Mouse (Mus musculus) cerebellum, postnatal 10 days (tissue): ENCODE measurements at regions not wholly inside any gene's neighbourhood (a gene's known extent, or its start where the extent isn't known, plus 50 kb on each side); places are given as distances from the start of the nearest gene placed in this dataset.

ENCODE experiments used
- DNase-seq, 2 experiments: peaks; one replicate each; pipeline ENCODE4 v3.0.0; 2021; ENCODE audit warnings: mixed read lengths in 2 of 2

GRCm38 (mm10) chr7:40672348-40672747 is 225.8 kb upstream of the Vstm2b start:
- DNase-seq, result no peak

- no peak for DNase-seq
Measured at GRCm38 (mm10) chr7:40674397-40674796, 223.7 kb upstream of the Vstm2b start.

- DNase-seq, result no peak
Measured at GRCm38 (mm10) chr7:40677601-40678000, 220.5 kb upstream of the Vstm2b start.

- peak in 1 of 2 experiments; percentile 6 for DNase-seq
Measured at GRCm38 (mm10) chr7:40680567-40680966, 217.6 kb upstream of the Vstm2b start.

- DNase-seq, result no peak
Measured at GRCm38 (mm10) chr7:40680993-40681392, 217.1 kb upstream of the Vstm2b start.

- DNase-seq, result no peak
Measured at GRCm38 (mm10) chr7:40683176-40683575, 215.0 kb upstream of the Vstm2b start.

- no peak for DNase-seq
Measured at GRCm38 (mm10) chr7:40683641-40684040, 214.5 kb upstream of the Vstm2b start.

- DNase-seq, result no peak
Measured at GRCm38 (mm10) chr7:40687005-40687404, 211.1 kb upstream of the Vstm2b start.

GRCm38 (mm10) chr7:40688546-40688945 is 209.6 kb upstream of the Vstm2b start:
- no peak for DNase-seq

GRCm38 (mm10) chr7:40693755-40694154 is 204.4 kb upstream of the Vstm2b start:
- no peak for DNase-seq

GRCm38 (mm10) chr7:40697551-40697950 is 200.6 kb upstream of the Vstm2b start:
- DNase-seq, result no peak

GRCm38 (mm10) chr7:40698309-40698708 is 199.8 kb upstream of the Vstm2b start:
- DNase-seq, result no peak

GRCm38 (mm10) chr7:40699633-40700032 is 198.5 kb upstream of the Vstm2b start:
- no peak for DNase-seq

- DNase-seq, result peak; percentile 11 to 16
Measured at GRCm38 (mm10) chr7:40700656-40701055, 197.5 kb upstream of the Vstm2b start.

- peak; percentile 52 to 61 for DNase-seq
Measured at GRCm38 (mm10) chr7:40702191-40703045, 195.7 kb upstream of the Vstm2b start.

GRCm38 (mm10) chr7:40708231-40708630 is 189.9 kb upstream of the Vstm2b start:
- DNase-seq, result no peak

GRCm38 (mm10) chr7:40717991-40718390 is 180.1 kb upstream of the Vstm2b start:
- peak; percentile 26 to 37 for DNase-seq

- no peak for DNase-seq
Measured at GRCm38 (mm10) chr7:40736971-40737468, 161.1 kb upstream of the Vstm2b start.

GRCm38 (mm10) chr7:40737496-40737895 is 160.6 kb upstream of the Vstm2b start:
- DNase-seq, result no peak

- no peak for DNase-seq
Measured at GRCm38 (mm10) chr7:40738174-40738573, 160.0 kb upstream of the Vstm2b start.

GRCm38 (mm10) chr7:40742553-40743151 is 155.5 kb upstream of the Vstm2b start:
- DNase-seq, result peak; percentile 32 to 37

GRCm38 (mm10) chr7:40751779-40752178 is 146.3 kb upstream of the Vstm2b start:
- DNase-seq, result peak; percentile 72 to 78

- no peak for DNase-seq
Measured at GRCm38 (mm10) chr7:40752195-40752594, 145.9 kb upstream of the Vstm2b start.

GRCm38 (mm10) chr7:40753490-40753889 is 144.6 kb upstream of the Vstm2b start:
- no peak for DNase-seq
